Mouse (Mus musculus) olfactory bulb, adult 2 months (tissue): ENCODE data around the gene Cyp2f2.

Experiments
- CTCF ChIP-seq: fragments of 200-500 bp; IDR thresholded peaks from 2 replicates; pipeline ENCODE4 v1.5.1; 2012; ENCODE audit warnings: low read depth, mild to moderate bottlenecking, low read length, moderate library complexity; ENCODE audit not compliant: insufficient read depth
- POLR2A ChIP-seq: fragments of 200-500 bp; IDR thresholded peaks from 2 replicates; pipeline ENCODE4 v1.6.1; 2012; ENCODE audit warnings: mild to moderate bottlenecking, low read depth, low read length, moderate library complexity; ENCODE audit not compliant: insufficient read depth

- TF ChIP-seq CTCF: no peak
- TF ChIP-seq POLR2A: no peak
Observed at GRCm38 (mm10) chr7:27160921-27161320, 41.2 kb downstream of the Cyp2f2 start.
